Mouse (Mus musculus): ENCODE results near the gene Hes7.

DNA sequence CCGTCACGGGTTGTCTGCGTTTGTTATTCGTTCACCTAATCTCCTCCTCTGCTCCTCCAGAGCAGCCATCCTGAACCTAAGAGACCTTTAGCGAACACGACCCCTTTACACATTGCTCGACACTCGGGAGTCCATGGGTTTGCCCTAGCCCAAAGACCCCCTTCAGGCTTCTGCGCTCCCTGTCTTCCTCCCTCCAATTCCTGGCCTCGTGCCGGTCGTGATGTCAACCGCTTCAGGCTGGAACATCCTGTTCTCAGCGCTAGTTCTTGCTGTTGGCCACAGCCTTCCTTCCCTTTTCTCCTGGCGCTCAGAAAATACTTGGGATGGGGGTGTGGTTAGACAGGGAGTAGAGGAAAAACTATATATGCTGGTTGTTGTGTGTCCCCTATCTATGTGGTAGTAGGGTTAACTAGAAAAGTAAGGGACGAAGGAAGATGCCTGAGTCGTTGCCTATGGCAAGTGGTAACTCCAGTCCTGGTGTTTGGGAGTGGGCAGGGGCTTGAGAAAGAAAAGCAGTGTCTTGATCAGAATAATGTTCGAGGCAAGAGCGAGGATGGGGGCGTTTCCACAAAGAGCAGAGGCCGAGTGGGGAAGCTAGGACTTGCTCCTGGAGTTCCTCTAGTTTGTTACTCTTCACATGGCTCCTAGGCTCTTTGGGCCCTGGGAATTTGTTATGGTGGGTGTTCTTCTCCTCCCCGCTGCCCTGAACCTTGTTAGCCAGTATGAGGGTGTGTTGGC, 20.9 kb upstream of the Hes7 start:
- TF ChIP-seq CTCF (IDR thresholded peaks at IDR 0.05; ENCODE audit: low read depth, low read length) (no peak), EP300 (IDR thresholded peaks at IDR 0.05; ENCODE audit: insufficient read depth, low read depth, low read length) (no peak)

Data from ES-Bruce4 (cell line).